Mouse (Mus musculus) limb, embryonic 14.5 days (tissue): Measurements from ENCODE around the gene Cenpp. TPM values are rescaled to one million over a fixed set of nuclear protein-coding genes. Genes with fewer than 3 reads are reported as not detected.

Experiments used
- ATAC-seq: fragments of 200-750 bp; cut with Nextera tagmentation; 2 replicates; pipeline ENCODE4 v1.8.0; 2017; ENCODE audit warnings: low read depth, moderate number of reproducible peaks, moderate TSS enrichment; ENCODE audit not compliant: low FRiP score
- DNase-seq: peaks from one replicate; pipeline ENCODE4 v3.0.0-alpha.2; 2015; ENCODE audit warnings: low spot score
- H3K27ac ChIP-seq: fragments of 300-500 bp; sonication (generic); replicated peaks from 2 replicates; pipeline ENCODE4 v1.5.1; 2014; ENCODE audit warnings: low read depth, mild to moderate bottlenecking, low read length, moderate library complexity, mixed read lengths
- H3K27me3 ChIP-seq: fragments of 300-500 bp; sonication (generic); 2 replicates; pipeline ENCODE4 v1.6.1; 2014; ENCODE audit warnings: low read length, mixed read lengths; ENCODE audit not compliant: control insufficient read depth, insufficient read depth
- H3K36me3 ChIP-seq: fragments of 300-500 bp; sonication (generic); 2 replicates; pipeline ENCODE4 v1.6.1; 2014; ENCODE audit warnings: mild to moderate bottlenecking, low read length, moderate library complexity, mixed read lengths; ENCODE audit not compliant: control insufficient read depth, insufficient read depth
- H3K4me1 ChIP-seq: fragments of 300-500 bp; sonication (generic); 2 replicates; pipeline ENCODE4 v1.6.1; 2014; ENCODE audit warnings: antibody characterized with exemption, low read length, mixed read lengths; ENCODE audit not compliant: control insufficient read depth, insufficient read depth
- H3K4me2 ChIP-seq: fragments of 300-500 bp; sonication (generic); replicated peaks from 2 replicates; pipeline ENCODE4 v1.6.1; 2014; ENCODE audit warnings: low read depth, mild to moderate bottlenecking, low read length, moderate library complexity; ENCODE audit not compliant: severe bottlenecking
- H3K4me3 ChIP-seq: fragments of 300-500 bp; sonication (generic); replicated peaks from 2 replicates; pipeline ENCODE4 v1.5.1; 2014; ENCODE audit warnings: low read length
- H3K9ac ChIP-seq: fragments of 300-500 bp; sonication (generic); 2 replicates; pipeline ENCODE4 v1.6.1; 2014; ENCODE audit warnings: mild to moderate bottlenecking, low read depth, low read length, moderate library complexity; ENCODE audit not compliant: severe bottlenecking
- H3K9me3 ChIP-seq: fragments of 300-500 bp; sonication (generic); 2 replicates; pipeline ENCODE4 v1.6.1; 2016; ENCODE audit warnings: low read length; ENCODE audit not compliant: control insufficient read depth
- POLR2A ChIP-seq: fragments of 200-500 bp; IDR thresholded peaks from 2 replicates; pipeline ENCODE4 v1.8.0; 2012; ENCODE audit warnings: inconsistent platforms, mild to moderate bottlenecking, moderate library complexity, borderline replicate concordance; ENCODE audit not compliant: insufficient read depth, insufficient read length; ENCODE audit errors: extremely low read depth
- WGBS: fragments of 180-500 bp; shearing (Covaris S2); extraction: QIAGEN DNeasy Blood & Tissue Kit; methylation state at CpG from one replicate; pipeline ENCODE4 v1.1.7; 2014; 5-methylcytosine and 5-hydroxymethylcytosine counted together
- polyA plus RNA-seq, 2 experiments: library from polyadenylated mRNA; depleted of rRNA in 1 of 2; stranded (reverse) in 1 of 2; unstranded in 1 of 2; fragments of >200 nt; fragmentation: Nextera tagmentation in 1 of 2; extraction: Ambion mirVana in 1 of 2; gene quantifications; 2 replicates each; pipeline versions ENCODE4 v1.2.1 to v1.2.3; 2012 to 2014

Gene Cenpp
- polyA plus RNA-seq, 2 experiments = 9.8 to 22.2 TPM

GRCm38 (mm10) chr13:49479399-49479798 lies 173.2 kb downstream of the Cenpp start:
- ATAC-seq (no peak), DNase-seq (peak; percentile 40)
- no peak overlapping the region for H3K4me2 ChIP-seq
- TF ChIP-seq POLR2A = no peak
- WGBS = 67% methylated on average over 4 of the region's 4 CpGs
- no peak overlapping the region for H3K9ac ChIP-seq
- no peaks in the 10 kb centered on the region for H3K36me3 ChIP-seq
- no peak overlapping the region for H3K4me3 ChIP-seq
- no peaks in the 10 kb centered on the region for H3K9me3 ChIP-seq
- H3K27me3 ChIP-seq = no peaks in the 10 kb centered on the region
- peak overlapping the region; percentile 81 for H3K27ac ChIP-seq
- H3K4me1 ChIP-seq = peaks cover 30% of the 10 kb centered on the region

- no peaks in the 10 kb centered on the region for H3K9me3 ChIP-seq
- no peak for TF ChIP-seq POLR2A
- H3K9ac ChIP-seq = no peak overlapping the region
- H3K27ac ChIP-seq = peak overlapping the region; percentile 81
- H3K4me2 ChIP-seq = no peak overlapping the region
- ATAC-seq (no peak), DNase-seq (no peak)
- no peaks in the 10 kb centered on the region for H3K36me3 ChIP-seq
- H3K4me1 ChIP-seq = peaks cover 30% of the 10 kb centered on the region
- no peak overlapping the region for H3K4me3 ChIP-seq
- no peaks in the 10 kb centered on the region for H3K27me3 ChIP-seq
- WGBS = 89% methylated on average over 6 of the region's 6 CpGs
Observed at GRCm38 (mm10) chr13:49478851-49479374, 173.7 kb downstream of the Cenpp start.

- Histone ChIP-seq H3K9me3 (no peaks in the 10 kb centered on the region), H3K4me2 (no peak overlapping the region), H3K27me3 (no peaks in the 10 kb centered on the region), H3K9ac (no peak overlapping the region), H3K4me1 (peaks cover 30% of the 10 kb centered on the region), H3K27ac (peak overlapping the region; percentile 75), H3K36me3 (no peaks in the 10 kb centered on the region), H3K4me3 (no peak overlapping the region)
- no peak for TF ChIP-seq POLR2A
- peak; percentile 30; the same call in 1 of the 2 replicates for ATAC-seq
- WGBS = 50% methylated on average over 3 of the region's 3 CpGs
- peak; percentile 59 for DNase-seq
Observed at GRCm38 (mm10) chr13:49477887-49478286, 174.7 kb downstream of the Cenpp start.

- Histone ChIP-seq H3K27ac (no peak overlapping the region), H3K9ac (no peak overlapping the region), H3K9me3 (no peaks in the 10 kb centered on the region), H3K4me3 (no peak overlapping the region), H3K27me3 (no peaks in the 10 kb centered on the region), H3K4me1 (peaks cover 8% of the 10 kb centered on the region), H3K4me2 (no peak overlapping the region), H3K36me3 (no peaks in the 10 kb centered on the region)
- TF ChIP-seq POLR2A = no peak
- 94% methylated on average over 6 of the region's 6 CpGs for WGBS
- DNase-seq (no peak), ATAC-seq (no peak)
Observed at GRCm38 (mm10) chr13:49472676-49473005, 179.9 kb downstream of the Cenpp start.

- ATAC-seq (no peak), DNase-seq (peak; percentile 34)
- H3K27ac ChIP-seq = no peak overlapping the region
- no peak overlapping the region for H3K4me2 ChIP-seq
- TF ChIP-seq POLR2A = no peak
- 79% methylated on average over 4 of the region's 4 CpGs for WGBS
- H3K4me3 ChIP-seq = no peak overlapping the region
- H3K27me3 ChIP-seq = no peaks in the 10 kb centered on the region
- H3K4me1 ChIP-seq = peaks cover 10% of the 10 kb centered on the region
- H3K36me3 ChIP-seq = no peaks in the 10 kb centered on the region
- no peak overlapping the region for H3K9ac ChIP-seq
- no peaks in the 10 kb centered on the region for H3K9me3 ChIP-seq
Observed at GRCm38 (mm10) chr13:49471981-49472675, 180.5 kb downstream of the Cenpp start.
